Mouse (Mus musculus): Measurements from ENCODE around the gene Tbx21. TPM values are rescaled to one million over a fixed set of nuclear protein-coding genes. Genes with fewer than 3 reads are reported as not detected.

The Tbx21 gene
- polyA plus RNA-seq, 2 experiments = 0.11 TPM; not detected in 1

- Histone ChIP-seq H3K27ac (replicated peaks; ENCODE audit: low read depth, low read length) (no peak overlapping the region), H3K27me3 (ENCODE audit: control insufficient read depth, insufficient read depth, low read length) (peaks cover 52% of the 10 kb centered on the region), H3K4me3 (replicated peaks; ENCODE audit: low read length) (no peak overlapping the region), H3K4me1 (ENCODE audit: control insufficient read depth, insufficient read depth, low read length) (0 out of 2 replicates have a peak, but pooled peaks cover 2% of the 10 kb centered on the region), H3K4me2 (replicated peaks; ENCODE audit: low read depth, low read length, severe bottlenecking) (peak overlapping the region; percentile 74; the same call in 1 of the 2 replicates), H3K9me3 (ENCODE audit: control insufficient read depth, low read length) (no peaks in the 10 kb centered on the region), H3K36me3 (ENCODE audit: control insufficient read depth, insufficient read depth, low read length) (no peaks in the 10 kb centered on the region), H3K9ac (ENCODE audit: low read depth, low read length, severe bottlenecking) (no peak overlapping the region)
- DNase-seq (ENCODE audit: low spot score) (no peak), ATAC-seq (ENCODE audit: low FRiP score, low read depth) (no peak)
- TF ChIP-seq POLR2A (IDR thresholded peaks at IDR 0.05; ENCODE audit: borderline replicate concordance, extremely low read depth, insufficient read depth, insufficient read length) = no peak
- WGBS = 2% methylated on average over 11 of the region's 11 CpGs
Observed at GRCm38 (mm10) chr11:97115797-97116196, 666 bp upstream of the Tbx21 start.

- no peak overlapping the region for H3K4me3 ChIP-seq (replicated peaks; ENCODE audit: low read length)
- peaks cover 48% of the 10 kb centered on the region for H3K27me3 ChIP-seq (ENCODE audit: control insufficient read depth, insufficient read depth, low read length)
- H3K36me3 ChIP-seq (ENCODE audit: control insufficient read depth, insufficient read depth, low read length) = no peaks in the 10 kb centered on the region
- WGBS = 73% methylated on average over 9 of the region's 9 CpGs
- no peak overlapping the region for H3K4me2 ChIP-seq (replicated peaks; ENCODE audit: low read depth, low read length, severe bottlenecking)
- DNase-seq (ENCODE audit: low spot score) (no peak), ATAC-seq (ENCODE audit: low FRiP score, low read depth) (no peak)
- no peak for TF ChIP-seq POLR2A (IDR thresholded peaks at IDR 0.05; ENCODE audit: borderline replicate concordance, extremely low read depth, insufficient read depth, insufficient read length)
- 0 out of 2 replicates have a peak, but pooled peaks cover 2% of the 10 kb centered on the region for H3K4me1 ChIP-seq (ENCODE audit: control insufficient read depth, insufficient read depth, low read length)
- H3K9me3 ChIP-seq (ENCODE audit: control insufficient read depth, low read length) = no peaks in the 10 kb centered on the region
- no peak overlapping the region for H3K27ac ChIP-seq (replicated peaks; ENCODE audit: low read depth, low read length)
- H3K9ac ChIP-seq (ENCODE audit: low read depth, low read length, severe bottlenecking) = no peak overlapping the region
Observed at GRCm38 (mm10) chr11:97112519-97113125, 2.5 kb downstream of the Tbx21 start.

DNA sequence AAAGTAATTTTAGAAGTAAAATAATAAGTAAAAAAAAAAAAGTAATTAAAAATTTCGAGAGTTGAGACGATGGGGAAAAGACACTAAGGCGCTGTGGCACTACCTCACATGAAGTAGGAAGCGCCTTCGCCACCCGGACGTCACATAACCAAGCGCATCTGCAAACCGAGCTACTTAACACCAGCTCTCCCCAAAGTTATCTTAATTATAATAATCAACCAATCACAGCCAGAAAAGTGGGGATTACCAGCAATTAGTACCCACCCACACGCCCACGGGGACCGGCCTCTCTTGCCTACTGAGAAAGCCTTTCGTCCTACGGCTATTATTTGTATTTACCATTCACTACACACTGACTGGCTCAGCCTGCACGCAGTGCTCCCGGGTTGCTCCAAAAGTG is 6.2 kb downstream of the Tbx21 start:
- Histone ChIP-seq H3K4me2 (replicated peaks; ENCODE audit: low read depth, low read length, severe bottlenecking) (no peak overlapping the region), H3K36me3 (ENCODE audit: control insufficient read depth, insufficient read depth, low read length) (no peaks in the 10 kb centered on the region), H3K27ac (replicated peaks; ENCODE audit: low read depth, low read length) (no peak overlapping the region), H3K9me3 (ENCODE audit: control insufficient read depth, low read length) (no peaks in the 10 kb centered on the region), H3K4me1 (ENCODE audit: control insufficient read depth, insufficient read depth, low read length) (no peaks in the 10 kb centered on the region), H3K9ac (ENCODE audit: low read depth, low read length, severe bottlenecking) (no peak overlapping the region), H3K4me3 (replicated peaks; ENCODE audit: low read length) (no peak overlapping the region), H3K27me3 (ENCODE audit: control insufficient read depth, insufficient read depth, low read length) (peaks cover 14% of the 10 kb centered on the region)
- DNase-seq (ENCODE audit: low spot score) (no peak), ATAC-seq (ENCODE audit: low FRiP score, low read depth) (no peak)
- TF ChIP-seq POLR2A (IDR thresholded peaks at IDR 0.05; ENCODE audit: borderline replicate concordance, extremely low read depth, insufficient read depth, insufficient read length) = no peak
- WGBS = 77% methylated on average over 16 of the region's 16 CpGs

DNA sequence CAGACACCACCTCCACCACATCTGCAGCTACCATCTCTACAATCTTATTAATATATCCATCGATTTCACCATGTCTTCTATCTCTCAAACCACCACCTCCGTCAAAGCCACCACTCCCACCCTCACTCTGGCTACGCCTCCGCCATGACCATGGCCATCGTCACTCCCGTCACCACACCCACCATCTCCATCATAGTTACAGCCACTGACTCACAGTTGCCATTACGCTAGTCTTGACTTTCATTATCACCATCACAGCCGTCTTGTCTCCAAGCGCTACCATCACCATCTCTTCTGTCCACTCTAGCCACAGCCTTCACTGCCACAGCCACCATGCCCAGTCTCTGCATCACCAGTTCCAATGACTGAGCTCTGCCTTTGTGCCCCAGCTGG is 11.0 kb downstream of the Tbx21 start:
- no peak overlapping the region for H3K4me2 ChIP-seq (replicated peaks; ENCODE audit: low read depth, low read length, severe bottlenecking)
- no peak overlapping the region for H3K9ac ChIP-seq (ENCODE audit: low read depth, low read length, severe bottlenecking)
- peaks cover 3% of the 10 kb centered on the region; the same call in 1 of the 2 replicates for H3K27me3 ChIP-seq (ENCODE audit: control insufficient read depth, insufficient read depth, low read length)
- no peak overlapping the region for H3K27ac ChIP-seq (replicated peaks; ENCODE audit: low read depth, low read length)
- H3K36me3 ChIP-seq (ENCODE audit: control insufficient read depth, insufficient read depth, low read length) = no peaks in the 10 kb centered on the region
- no peak for DNase-seq (ENCODE audit: low spot score)
- no peaks in the 10 kb centered on the region for H3K4me1 ChIP-seq (ENCODE audit: control insufficient read depth, insufficient read depth, low read length)
- TF ChIP-seq POLR2A (IDR thresholded peaks at IDR 0.05; ENCODE audit: borderline replicate concordance, extremely low read depth, insufficient read depth, insufficient read length) = no peak
- no peaks in the 10 kb centered on the region for H3K9me3 ChIP-seq (ENCODE audit: control insufficient read depth, low read length)
- 95% methylated on average over 9 of the region's 9 CpGs for WGBS
- no peak overlapping the region for H3K4me3 ChIP-seq (replicated peaks; ENCODE audit: low read length)
- ATAC-seq (ENCODE audit: low FRiP score, low read depth) = no peak

DNA sequence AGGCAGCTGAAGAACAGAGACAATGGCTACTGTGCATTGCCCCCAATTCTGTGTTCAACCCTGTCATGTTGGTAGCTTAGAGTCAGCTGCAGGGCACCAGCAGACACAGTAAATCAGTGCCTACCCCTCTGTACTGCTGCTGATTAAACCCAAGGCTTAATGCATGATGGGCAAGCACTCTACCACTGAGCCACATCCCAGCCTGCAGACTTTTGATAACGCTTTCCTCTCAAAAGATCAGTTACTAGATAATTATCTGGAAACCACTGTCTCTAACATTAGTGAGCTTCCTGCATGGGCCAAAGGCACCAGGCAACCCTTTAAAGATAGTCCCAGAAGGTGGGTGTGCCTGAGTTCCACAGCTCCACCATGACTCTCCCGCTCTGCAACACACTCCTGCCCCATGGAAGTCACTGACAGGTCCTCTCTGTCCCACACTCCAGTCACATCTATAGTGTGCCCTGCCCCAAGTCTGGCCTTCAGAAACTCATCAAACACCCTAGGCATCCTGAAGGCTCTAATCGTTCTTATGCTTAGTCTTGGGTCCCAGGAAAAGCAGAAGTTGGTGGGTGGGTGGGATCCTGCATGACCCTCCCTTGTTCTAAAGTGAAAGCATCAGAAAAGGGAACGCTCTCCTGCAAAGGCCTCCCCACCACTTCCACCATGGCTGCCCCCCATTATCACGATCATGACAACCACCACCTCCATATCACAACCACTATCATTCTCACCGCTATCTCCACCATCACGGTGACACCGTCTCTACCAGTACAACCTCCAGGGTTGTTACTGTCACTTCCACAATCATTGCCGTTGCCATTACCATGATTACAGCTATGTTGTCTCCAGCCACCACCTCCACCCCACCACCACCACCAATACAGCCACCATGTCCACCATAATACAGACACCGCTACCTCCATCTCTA is 11.7 kb downstream of the Tbx21 start:
- no peak overlapping the region for H3K4me3 ChIP-seq (replicated peaks; ENCODE audit: low read length)
- no peak overlapping the region for H3K9ac ChIP-seq (ENCODE audit: low read depth, low read length, severe bottlenecking)
- H3K27ac ChIP-seq (replicated peaks; ENCODE audit: low read depth, low read length) = no peak overlapping the region
- no peak for DNase-seq (ENCODE audit: low spot score)
- H3K9me3 ChIP-seq (ENCODE audit: control insufficient read depth, low read length) = no peaks in the 10 kb centered on the region
- H3K27me3 ChIP-seq (ENCODE audit: control insufficient read depth, insufficient read depth, low read length) = peaks cover 3% of the 10 kb centered on the region; the same call in 1 of the 2 replicates
- H3K4me1 ChIP-seq (ENCODE audit: control insufficient read depth, insufficient read depth, low read length) = no peaks in the 10 kb centered on the region
- TF ChIP-seq POLR2A (IDR thresholded peaks at IDR 0.05; ENCODE audit: borderline replicate concordance, extremely low read depth, insufficient read depth, insufficient read length) = no peak
- H3K4me2 ChIP-seq (replicated peaks; ENCODE audit: low read depth, low read length, severe bottlenecking) = no peak overlapping the region
- H3K36me3 ChIP-seq (ENCODE audit: control insufficient read depth, insufficient read depth, low read length) = no peaks in the 10 kb centered on the region
- no peak for ATAC-seq (ENCODE audit: low FRiP score, low read depth)
- WGBS = 92% methylated on average over 10 of the region's 10 CpGs

All from limb, embryonic 14.5 days (tissue).